Mouse (Mus musculus) bone marrow, adult 2 months (tissue): Measurements from ENCODE around the gene Vars.

Experiments used
- CTCF ChIP-seq: fragments of 200-500 bp; IDR thresholded peaks from 2 replicates; pipeline ENCODE4 v1.5.1; 2011; ENCODE audit warnings: low read length, control low read depth; ENCODE audit not compliant: control insufficient read depth, insufficient read depth
- POLR2A ChIP-seq: fragments of 200-500 bp; IDR thresholded peaks from 2 replicates; pipeline ENCODE4 v1.6.1; 2011; ENCODE audit warnings: low read depth, mild to moderate bottlenecking, control low read depth, low read length, borderline replicate concordance; ENCODE audit not compliant: control insufficient read depth

- TF ChIP-seq CTCF (no peak), POLR2A (no peak)
Observed at GRCm38 (mm10) chr17:35007387-35007991, 6.7 kb downstream of the Vars start.
